Mouse (Mus musculus) neural tube, embryonic 10.5 days (tissue): Measurements from ENCODE around the gene Podnl1.
A peak's percentile ranks its signal among the peaks of the same experiment; 100 is the strongest.

Experiments
- DNase-seq: peaks from one replicate; pipeline ENCODE4 v3.0.0-alpha.2; 2017; ENCODE audit warnings: low spot score; ENCODE audit errors: extremely low spot score

The Podnl1 gene

DNA sequence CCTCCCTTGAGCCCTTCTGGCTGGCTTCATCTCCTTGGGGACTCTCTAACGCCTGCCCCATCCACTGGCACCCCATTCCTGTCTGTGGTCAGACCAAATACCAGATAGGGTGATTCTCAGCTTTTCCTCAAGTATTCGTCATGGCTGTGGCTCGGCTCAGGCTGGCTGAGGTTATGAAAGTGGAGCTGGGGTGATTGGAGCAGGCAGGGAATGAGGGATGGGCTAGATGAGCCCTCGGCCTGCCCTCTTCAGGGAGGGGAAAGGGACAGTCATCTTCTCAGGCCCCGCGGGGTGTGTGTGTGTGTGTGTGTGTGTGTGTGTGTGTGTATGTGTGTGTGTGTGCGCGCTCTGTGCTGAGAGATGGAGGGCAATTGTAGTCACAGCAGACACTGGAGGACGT lies at the start of gene Podnl1:
TSS of gene Podnl1 (plus strand) at position 334 of the 400 bp plus-strand sequence.
- no peak for DNase-seq

GRCm38 (mm10) chr8:84076412-84076811 lies 49.4 kb upstream of the Podnl1 start:
- no peak for DNase-seq

GRCm38 (mm10) chr8:84076849-84077248 lies 48.9 kb upstream of the Podnl1 start:
- no peak for DNase-seq

GRCm38 (mm10) chr8:84079206-84079605 lies 46.6 kb upstream of the Podnl1 start:
- no peak for DNase-seq

- peak; percentile 56 for DNase-seq
These were observed 42.0 kb upstream of the Podnl1 start for GRCm38 (mm10) chr8:84083829-84084241.

- peak; percentile 24 for DNase-seq
These were observed 41.3 kb upstream of the Podnl1 start for GRCm38 (mm10) chr8:84084341-84085115.

DNA sequence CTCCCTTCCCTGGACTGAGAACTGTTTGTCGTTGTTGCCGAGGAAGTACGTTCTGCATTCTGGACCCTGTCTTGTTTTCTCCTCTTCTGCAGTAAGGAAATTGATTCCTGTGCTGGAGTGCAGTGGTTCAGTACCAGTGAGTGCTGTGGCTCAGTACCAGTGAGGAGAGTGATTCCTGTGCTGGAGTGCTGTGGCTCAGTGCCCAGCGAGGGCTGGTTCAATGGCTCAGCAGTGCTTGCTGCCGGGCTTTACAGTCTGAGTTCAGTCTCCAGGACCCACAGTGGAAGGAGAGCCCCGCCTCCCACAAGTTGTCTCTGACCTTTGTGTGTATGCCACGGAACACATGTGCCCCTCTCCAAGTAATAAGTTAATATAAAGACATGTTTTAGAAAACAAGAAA lies 38.6 kb upstream of the Podnl1 start:
- DNase-seq: no peak

- DNase-seq: no peak
These were observed 38.0 kb upstream of the Podnl1 start for GRCm38 (mm10) chr8:84087821-84088220.

DNA sequence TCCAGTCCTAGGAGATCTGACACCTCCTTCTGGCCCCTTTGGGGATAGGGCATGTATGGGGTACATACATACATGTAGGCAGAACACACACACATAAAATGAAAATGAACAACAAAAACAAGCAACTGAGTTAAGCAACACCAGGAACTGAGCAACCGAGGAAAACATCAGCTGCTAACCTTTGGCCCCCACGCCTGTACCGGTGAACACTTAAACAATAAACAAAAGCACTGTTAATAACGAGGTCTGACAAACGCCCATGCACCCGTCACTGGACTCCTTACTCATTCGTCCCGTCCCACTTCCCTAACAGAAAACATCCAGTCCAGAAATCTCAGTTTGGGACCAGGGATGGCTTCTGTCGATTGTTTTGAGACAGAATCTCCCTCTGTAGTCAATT lies 36.5 kb upstream of the Podnl1 start:
- no peak for DNase-seq

DNA sequence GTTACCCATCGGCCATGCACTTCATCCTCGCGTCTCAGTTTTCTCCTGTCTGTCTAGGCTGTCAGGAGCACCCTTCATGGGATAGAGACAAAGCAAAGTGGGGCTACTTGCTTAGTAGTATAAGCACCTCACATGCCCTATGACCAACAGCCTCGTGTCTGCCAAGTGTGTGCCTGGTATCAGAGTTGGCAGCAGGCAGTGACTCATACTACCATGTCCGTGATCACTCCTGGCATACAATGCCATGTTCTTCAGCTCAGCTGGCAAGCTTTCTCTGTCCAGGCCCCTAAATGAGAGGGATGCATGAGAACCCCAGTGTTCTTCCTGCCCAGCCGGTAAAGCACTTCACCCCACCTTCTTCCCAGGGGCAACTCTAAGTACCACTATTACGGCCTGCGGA lies 35.2 kb upstream of the Podnl1 start:
- no peak for DNase-seq

- DNase-seq: no peak
These were observed 29.7 kb upstream of the Podnl1 start for GRCm38 (mm10) chr8:84096061-84096460.

GRCm38 (mm10) chr8:84098376-84098775 lies 27.4 kb upstream of the Podnl1 start:
- no peak for DNase-seq

- DNase-seq: no peak
These were observed 24.1 kb upstream of the Podnl1 start for GRCm38 (mm10) chr8:84101476-84102270.

DNA sequence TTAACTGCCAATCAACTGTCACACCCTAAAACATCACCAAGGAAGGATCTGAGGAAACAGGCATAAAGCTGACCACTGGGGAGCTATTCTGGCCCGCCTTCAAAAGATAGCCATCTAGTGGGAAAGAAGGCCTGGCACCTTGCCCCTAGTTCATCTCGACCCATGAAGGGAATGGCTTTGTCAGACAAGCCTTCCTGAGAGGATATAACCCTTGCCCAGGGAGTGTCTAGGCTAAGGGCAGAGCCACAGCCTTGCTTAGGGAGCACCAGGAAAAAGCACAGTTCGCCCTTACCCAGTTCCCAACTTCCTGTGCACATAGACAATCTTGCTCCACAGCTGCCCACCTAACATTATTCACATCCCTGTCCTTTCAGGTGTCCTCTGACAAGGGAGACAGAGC lies 22.2 kb upstream of the Podnl1 start:
- no peak for DNase-seq

DNA sequence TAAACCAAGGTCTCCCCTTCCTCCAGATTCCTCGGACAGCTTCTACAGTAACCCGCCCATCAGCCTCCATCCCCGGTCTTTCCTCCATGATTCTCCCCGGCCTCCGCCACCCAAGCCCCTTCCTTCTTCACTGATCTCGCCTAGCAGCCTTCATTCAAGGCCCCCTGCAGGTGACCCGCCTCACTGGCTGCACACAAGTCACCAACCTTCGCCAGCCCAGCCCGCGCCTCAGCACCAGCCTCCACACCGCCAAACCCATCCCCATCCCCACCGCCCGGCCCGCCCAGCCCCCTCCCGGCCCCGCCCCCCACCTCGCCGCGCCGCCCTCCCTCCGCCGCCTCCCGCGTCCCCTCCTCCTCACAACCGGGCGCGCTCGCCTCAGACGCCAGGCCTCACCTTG lies 21.6 kb upstream of the Podnl1 start:
- no peak for DNase-seq

GRCm38 (mm10) chr8:84104697-84105609 lies 20.8 kb upstream of the Podnl1 start, which contains the start of gene Dcaf15:
Dcaf15 (minus strand) TSS chr8:84104768.
- peak; percentile 97 for DNase-seq

DNA sequence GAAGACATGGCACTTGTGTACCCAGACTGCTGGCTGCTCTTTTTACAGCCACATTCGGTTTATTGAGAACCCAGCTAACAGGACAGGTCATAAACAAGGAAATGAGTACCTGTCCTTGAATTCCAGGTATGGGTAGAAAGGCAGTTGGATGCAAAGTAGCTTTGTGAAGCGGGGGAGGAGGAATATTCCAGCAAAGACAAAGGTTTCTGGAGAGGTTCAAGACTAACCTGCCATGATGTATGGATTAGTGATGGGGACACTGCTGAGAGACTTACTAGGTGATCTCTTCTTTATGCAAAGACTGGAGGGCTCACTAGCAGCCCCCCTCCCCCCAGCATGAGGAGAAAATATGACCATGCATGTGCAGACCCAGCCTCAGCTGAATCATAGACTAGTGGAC lies 20.1 kb upstream of the Podnl1 start:
- DNase-seq: no peak

DNA sequence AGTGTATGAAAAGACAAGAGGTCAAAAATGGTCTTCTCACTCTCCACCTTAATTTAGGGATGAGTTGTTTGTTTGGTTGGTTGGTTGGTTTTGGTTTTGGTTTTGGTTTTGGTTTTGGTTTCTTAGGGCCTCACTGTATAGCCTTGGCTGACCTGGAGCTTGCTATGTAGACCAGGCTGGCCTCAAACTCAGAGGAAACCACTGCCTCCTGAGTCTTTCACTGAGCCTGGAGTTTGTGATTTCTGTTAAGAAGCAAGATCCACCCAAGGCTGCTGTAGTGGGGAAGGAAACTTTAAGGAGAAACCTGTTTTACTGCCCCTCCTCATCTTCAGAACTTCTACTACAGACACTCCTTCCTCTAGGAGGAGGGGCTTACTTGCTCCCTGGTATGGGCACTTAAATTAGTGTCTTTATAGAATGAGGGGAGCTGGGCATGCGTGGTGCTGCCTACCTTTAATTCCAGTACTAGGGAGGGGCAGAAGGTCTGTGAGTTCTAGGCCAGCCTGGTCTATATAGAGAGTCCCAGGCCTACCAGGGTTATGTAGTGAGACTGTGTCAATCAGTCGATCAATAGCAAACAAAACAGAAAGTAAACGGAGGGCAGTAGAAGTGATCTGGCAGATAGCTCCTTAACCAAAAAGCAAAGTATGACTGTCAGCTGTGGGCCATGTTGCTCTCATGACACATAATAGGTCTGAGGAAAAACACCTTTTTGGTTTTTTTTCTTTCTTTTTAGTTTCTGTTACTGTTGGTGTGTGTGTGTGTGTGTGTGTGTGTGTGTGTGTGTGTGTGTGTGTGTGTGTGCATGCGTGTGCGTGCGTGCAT lies 19.4 kb upstream of the Podnl1 start:
- no peak for DNase-seq

DNA sequence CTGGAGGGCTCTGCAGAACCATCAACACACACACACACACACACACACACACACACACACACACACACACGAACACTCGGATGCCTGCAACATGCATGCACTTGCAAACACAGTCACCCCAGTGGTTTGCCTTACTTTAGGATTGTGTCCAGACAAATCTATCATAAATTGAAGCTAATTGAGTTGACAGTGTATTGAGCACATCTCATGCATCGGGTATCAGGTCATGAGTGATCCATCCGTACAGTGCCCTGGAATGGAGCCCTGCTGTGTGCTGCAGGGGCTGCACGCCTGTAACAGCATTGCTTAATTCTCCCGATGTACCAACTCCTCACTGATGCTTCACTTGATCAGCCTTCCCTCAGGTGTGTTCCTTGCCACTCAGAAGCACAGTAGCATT lies 10.1 kb upstream of the Podnl1 start:
- no peak for DNase-seq

DNA sequence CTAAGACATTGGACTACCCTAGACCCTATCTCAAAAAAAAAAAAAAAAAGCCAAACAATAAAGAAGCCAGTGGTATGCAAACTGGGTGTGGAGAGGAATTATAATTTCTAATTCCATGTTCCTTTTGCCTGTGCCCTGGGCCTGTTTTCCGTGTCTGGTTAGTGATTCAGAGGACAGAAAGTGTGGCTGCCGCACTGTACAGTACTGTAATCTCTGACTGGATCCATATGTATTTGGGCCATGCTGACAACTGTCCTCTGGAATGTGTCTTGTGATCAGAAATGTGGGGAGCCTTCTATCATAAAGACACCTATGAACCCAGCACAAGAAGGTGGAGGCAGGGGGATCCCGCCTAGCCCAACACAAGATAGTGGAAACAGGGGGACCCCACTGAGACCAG lies 3.6 kb upstream of the Podnl1 start:
- no peak for DNase-seq

DNA sequence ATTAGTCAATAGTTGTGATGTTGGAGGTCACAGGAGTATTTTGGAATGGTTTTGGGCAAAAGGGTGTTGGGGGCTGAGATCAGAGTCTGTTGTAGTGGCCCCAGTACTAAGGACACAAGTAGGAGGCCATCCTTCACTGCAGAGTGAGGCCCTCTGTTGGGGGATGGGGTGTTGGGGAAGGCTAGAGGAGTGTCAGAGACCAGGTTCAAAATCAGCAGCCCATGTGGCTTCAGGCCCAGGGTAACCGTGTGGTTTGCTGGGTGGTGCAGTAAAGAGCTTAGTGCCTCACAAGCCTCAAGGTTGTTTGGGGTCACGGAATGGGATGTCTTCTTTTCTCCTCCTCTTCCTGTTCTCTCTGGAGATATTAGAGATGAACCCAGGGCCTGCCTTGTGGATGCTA lies 953 bp downstream of the Podnl1 start:
- no peak for DNase-seq
